Mouse (Mus musculus): ENCODE data around the gene Cop1.

The Cop1 gene

GRCm38 (mm10) chr1:159371881-159372390 lies 139.8 kb downstream of the Cop1 start:
- no peak for TF ChIP-seq CTCF (conservative IDR thresholded peaks at IDR 0.05; ENCODE audit: low read length)
- no peak for TF ChIP-seq POU5F1 (IDR thresholded peaks at IDR 0.05; ENCODE audit: borderline replicate concordance, low read length)
- no peak for TF ChIP-seq NANOG (IDR thresholded peaks at IDR 0.05; ENCODE audit: borderline replicate concordance, low read length)
- Histone ChIP-seq H3K4me1 (replicated peaks; ENCODE audit: low read depth, low read length) (no peaks in the 10 kb centered on the region), H3K27me3 (ENCODE audit: insufficient read depth, low read length) (no peaks in the 10 kb centered on the region), H3K36me3 (ENCODE audit: insufficient read depth, low read length) (no peaks in the 10 kb centered on the region), H3K9me3 (ENCODE audit: low read length) (no peaks in the 10 kb centered on the region), H3K4me3 (replicated peaks; ENCODE audit: low read length) (no peak overlapping the region)

DNA sequence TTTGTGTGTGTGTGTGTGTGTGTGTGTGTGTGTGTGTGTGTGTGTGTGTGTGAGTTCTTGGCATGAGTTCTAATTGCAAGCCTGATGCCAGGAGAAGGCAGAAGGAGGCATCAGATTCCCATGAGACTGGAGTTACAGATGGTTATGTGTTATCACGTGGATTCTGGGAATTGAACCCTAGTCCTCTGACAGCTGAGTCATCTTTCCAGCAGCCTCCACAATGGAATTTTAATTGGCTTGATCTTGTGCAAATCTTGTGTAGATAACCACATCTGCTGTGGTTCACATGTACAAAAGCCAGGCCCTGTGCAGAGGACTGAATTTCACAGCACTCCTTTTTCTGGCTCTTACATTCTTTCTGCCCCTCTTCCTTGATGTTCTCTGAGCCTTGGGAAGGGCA lies 150.1 kb downstream of the Cop1 start:
- no peaks in the 10 kb centered on the region for H3K9me3 ChIP-seq (ENCODE audit: low read length)
- TF ChIP-seq POU5F1 (IDR thresholded peaks at IDR 0.05; ENCODE audit: borderline replicate concordance, low read length), result no peak
- no peak for TF ChIP-seq CTCF (conservative IDR thresholded peaks at IDR 0.05; ENCODE audit: low read length)
- TF ChIP-seq NANOG (IDR thresholded peaks at IDR 0.05; ENCODE audit: borderline replicate concordance, low read length), result no peak
- no peaks in the 10 kb centered on the region for H3K27me3 ChIP-seq (ENCODE audit: insufficient read depth, low read length)
- H3K36me3 ChIP-seq (ENCODE audit: insufficient read depth, low read length), result no peaks in the 10 kb centered on the region
- H3K4me3 ChIP-seq (replicated peaks; ENCODE audit: low read length), result no peak overlapping the region
- H3K4me1 ChIP-seq (replicated peaks; ENCODE audit: low read depth, low read length), result no peaks in the 10 kb centered on the region

- TF ChIP-seq POU5F1 (IDR thresholded peaks at IDR 0.05; ENCODE audit: borderline replicate concordance, low read length), result no peak
- no peak for TF ChIP-seq CTCF (conservative IDR thresholded peaks at IDR 0.05; ENCODE audit: low read length)
- no peak for TF ChIP-seq NANOG (IDR thresholded peaks at IDR 0.05; ENCODE audit: borderline replicate concordance, low read length)
- H3K4me1 ChIP-seq (replicated peaks; ENCODE audit: low read depth, low read length), result no peaks in the 10 kb centered on the region
- no peak overlapping the region for H3K4me3 ChIP-seq (replicated peaks; ENCODE audit: low read length)
- no peaks in the 10 kb centered on the region for H3K36me3 ChIP-seq (ENCODE audit: insufficient read depth, low read length)
- no peaks in the 10 kb centered on the region for H3K27me3 ChIP-seq (ENCODE audit: insufficient read depth, low read length)
- H3K9me3 ChIP-seq (ENCODE audit: low read length), result no peaks in the 10 kb centered on the region
These were observed 150.8 kb downstream of the Cop1 start for GRCm38 (mm10) chr1:159382916-159383315.

- Histone ChIP-seq H3K4me1 (replicated peaks; ENCODE audit: low read depth, low read length) (peaks cover 4% of the 10 kb centered on the region), H3K4me3 (replicated peaks; ENCODE audit: low read length) (no peak overlapping the region), H3K36me3 (ENCODE audit: insufficient read depth, low read length) (no peaks in the 10 kb centered on the region), H3K27me3 (ENCODE audit: insufficient read depth, low read length) (no peaks in the 10 kb centered on the region), H3K9me3 (ENCODE audit: low read length) (no peaks in the 10 kb centered on the region)
- TF ChIP-seq NANOG (IDR thresholded peaks at IDR 0.05; ENCODE audit: borderline replicate concordance, low read length) (no peak), POU5F1 (IDR thresholded peaks at IDR 0.05; ENCODE audit: borderline replicate concordance, low read length) (no peak), CTCF (conservative IDR thresholded peaks at IDR 0.05; ENCODE audit: low read length) (no peak)
These were observed 154.3 kb downstream of the Cop1 start for GRCm38 (mm10) chr1:159386458-159386857.

DNA sequence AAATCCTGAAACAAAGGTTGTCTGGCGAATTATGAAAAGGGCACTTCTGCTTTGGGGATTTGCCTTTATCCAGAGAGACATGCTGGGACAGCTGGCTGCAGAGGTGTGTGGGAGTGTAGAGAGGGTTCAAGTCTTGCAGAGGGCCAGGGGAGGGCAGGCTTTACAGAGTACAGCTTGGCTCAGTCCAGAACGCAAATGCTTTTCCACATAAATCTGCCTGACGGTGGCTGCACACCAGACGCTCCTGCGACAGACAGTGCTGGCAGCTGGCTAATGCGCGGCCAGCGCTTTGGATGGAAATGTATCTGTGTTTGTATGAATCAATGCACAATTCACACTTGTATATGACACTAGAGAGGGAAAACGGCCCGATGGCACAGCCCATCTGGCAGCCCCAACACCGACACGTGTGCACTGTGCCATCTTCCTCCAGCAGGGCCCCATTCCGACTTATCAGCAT lies 156.5 kb downstream of the Cop1 start:
- H3K4me1 ChIP-seq (replicated peaks; ENCODE audit: low read depth, low read length), result peaks cover 9% of the 10 kb centered on the region
- H3K9me3 ChIP-seq (ENCODE audit: low read length), result no peaks in the 10 kb centered on the region
- H3K27me3 ChIP-seq (ENCODE audit: insufficient read depth, low read length), result no peaks in the 10 kb centered on the region
- H3K4me3 ChIP-seq (replicated peaks; ENCODE audit: low read length), result no peak overlapping the region
- no peak for TF ChIP-seq NANOG (IDR thresholded peaks at IDR 0.05; ENCODE audit: borderline replicate concordance, low read length)
- no peak for TF ChIP-seq CTCF (conservative IDR thresholded peaks at IDR 0.05; ENCODE audit: low read length)
- TF ChIP-seq POU5F1 (IDR thresholded peaks at IDR 0.05; ENCODE audit: borderline replicate concordance, low read length), result no peak
- H3K36me3 ChIP-seq (ENCODE audit: insufficient read depth, low read length), result no peaks in the 10 kb centered on the region

- no peaks in the 10 kb centered on the region for H3K27me3 ChIP-seq (ENCODE audit: insufficient read depth, low read length)
- H3K4me3 ChIP-seq (replicated peaks; ENCODE audit: low read length), result no peak overlapping the region
- peaks cover 9% of the 10 kb centered on the region for H3K4me1 ChIP-seq (replicated peaks; ENCODE audit: low read depth, low read length)
- no peak for TF ChIP-seq NANOG (IDR thresholded peaks at IDR 0.05; ENCODE audit: borderline replicate concordance, low read length)
- TF ChIP-seq CTCF (conservative IDR thresholded peaks at IDR 0.05; ENCODE audit: low read length), result peak; percentile 94
- H3K36me3 ChIP-seq (ENCODE audit: insufficient read depth, low read length), result no peaks in the 10 kb centered on the region
- H3K9me3 ChIP-seq (ENCODE audit: low read length), result no peaks in the 10 kb centered on the region
These were observed 157.9 kb downstream of the Cop1 start for GRCm38 (mm10) chr1:159390049-159390448.

DNA sequence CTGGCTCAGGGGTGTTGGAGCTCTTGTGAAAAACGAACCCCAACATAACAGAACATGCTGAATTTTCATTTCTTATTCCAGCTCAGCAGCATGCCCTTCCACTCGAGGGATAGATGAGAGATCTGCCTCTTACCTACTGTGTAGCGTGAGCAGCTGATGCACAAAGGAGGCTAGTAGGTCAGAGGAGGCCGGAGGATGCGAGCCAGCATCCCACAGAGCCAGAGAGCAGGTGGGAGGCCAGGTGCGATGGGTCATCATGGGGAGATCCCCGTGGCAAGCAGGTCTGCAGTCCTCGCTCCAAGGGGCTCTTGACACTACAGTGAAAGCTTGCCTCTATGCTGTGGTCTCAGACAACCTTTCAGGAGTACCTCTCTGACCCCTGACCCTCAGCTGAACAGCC lies 160.5 kb downstream of the Cop1 start:
- no peak for TF ChIP-seq NANOG (IDR thresholded peaks at IDR 0.05; ENCODE audit: borderline replicate concordance, low read length)
- TF ChIP-seq CTCF (conservative IDR thresholded peaks at IDR 0.05; ENCODE audit: low read length), result no peak
- no peak for TF ChIP-seq POU5F1 (IDR thresholded peaks at IDR 0.05; ENCODE audit: borderline replicate concordance, low read length)
- no peak overlapping the region for H3K4me3 ChIP-seq (replicated peaks; ENCODE audit: low read length)
- H3K9me3 ChIP-seq (ENCODE audit: low read length), result no peaks in the 10 kb centered on the region
- peaks cover 5% of the 10 kb centered on the region; the same call in 1 of the 2 replicates for H3K27me3 ChIP-seq (ENCODE audit: insufficient read depth, low read length)
- H3K36me3 ChIP-seq (ENCODE audit: insufficient read depth, low read length), result no peaks in the 10 kb centered on the region
- H3K4me1 ChIP-seq (replicated peaks; ENCODE audit: low read depth, low read length), result peaks cover 9% of the 10 kb centered on the region

GRCm38 (mm10) chr1:159393070-159393699 lies 161.1 kb downstream of the Cop1 start:
- Histone ChIP-seq H3K4me1 (replicated peaks; ENCODE audit: low read depth, low read length) (peaks cover 9% of the 10 kb centered on the region), H3K4me3 (replicated peaks; ENCODE audit: low read length) (no peak overlapping the region), H3K9me3 (ENCODE audit: low read length) (no peaks in the 10 kb centered on the region), H3K36me3 (ENCODE audit: insufficient read depth, low read length) (no peaks in the 10 kb centered on the region), H3K27me3 (ENCODE audit: insufficient read depth, low read length) (peaks cover 5% of the 10 kb centered on the region; the same call in 1 of the 2 replicates)
- TF ChIP-seq CTCF (conservative IDR thresholded peaks at IDR 0.05; ENCODE audit: low read length) (no peak), POU5F1 (IDR thresholded peaks at IDR 0.05; ENCODE audit: borderline replicate concordance, low read length) (no peak), NANOG (IDR thresholded peaks at IDR 0.05; ENCODE audit: borderline replicate concordance, low read length) (no peak)

- no peak for TF ChIP-seq POU5F1 (IDR thresholded peaks at IDR 0.05; ENCODE audit: borderline replicate concordance, low read length)
- no peak for TF ChIP-seq NANOG (IDR thresholded peaks at IDR 0.05; ENCODE audit: borderline replicate concordance, low read length)
- TF ChIP-seq CTCF (conservative IDR thresholded peaks at IDR 0.05; ENCODE audit: low read length), result no peak
- Histone ChIP-seq H3K27me3 (ENCODE audit: insufficient read depth, low read length) (peaks cover 5% of the 10 kb centered on the region; the same call in 1 of the 2 replicates), H3K4me1 (replicated peaks; ENCODE audit: low read depth, low read length) (peaks cover 9% of the 10 kb centered on the region)
These were observed 161.8 kb downstream of the Cop1 start for GRCm38 (mm10) chr1:159393931-159394330.

More at GRCm38 (mm10) chr1:159393931-159394330, 161.8 kb downstream of the Cop1 start:
- Histone ChIP-seq H3K9me3 (ENCODE audit: low read length) (no peaks in the 10 kb centered on the region), H3K36me3 (ENCODE audit: insufficient read depth, low read length) (no peaks in the 10 kb centered on the region), H3K4me3 (replicated peaks; ENCODE audit: low read length) (no peak overlapping the region)
